Mouse (Mus musculus): ENCODE data around the gene Strip1.
"Not testable (repeated sequence)": the region's sequence is repeated elsewhere in the genome, so short reads cannot be mapped to it uniquely, and the experiment has no call there.

Gene Strip1

DNA sequence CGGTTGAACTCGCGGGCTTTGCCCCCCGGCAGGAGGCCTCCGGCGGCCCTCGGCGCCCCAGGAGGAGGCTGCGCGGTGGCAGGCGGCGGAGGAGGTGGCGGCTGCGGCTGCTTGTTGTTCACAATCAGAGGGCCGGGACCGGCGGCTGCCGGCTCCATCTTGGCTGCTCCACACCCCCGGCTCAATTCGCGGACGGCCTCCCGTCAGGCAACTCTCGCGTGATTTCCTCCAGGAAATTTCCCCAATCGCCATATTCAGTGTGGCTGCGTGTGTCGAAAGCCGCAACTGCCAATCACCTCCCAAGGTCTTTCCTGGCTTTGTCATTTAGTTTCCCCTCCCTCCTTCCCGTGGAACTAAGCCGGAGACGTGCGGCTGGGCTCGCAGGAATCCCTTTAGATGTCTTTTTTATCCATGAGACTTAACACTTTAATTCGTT, at the start of gene Strip1:
TSS of gene Strip1 (minus strand) at position 172 of the 436 bp plus-strand sequence.
- DNase-seq (ENCODE audit: low spot score in 2 of 2), result peak; percentile 88 to 93

DNA sequence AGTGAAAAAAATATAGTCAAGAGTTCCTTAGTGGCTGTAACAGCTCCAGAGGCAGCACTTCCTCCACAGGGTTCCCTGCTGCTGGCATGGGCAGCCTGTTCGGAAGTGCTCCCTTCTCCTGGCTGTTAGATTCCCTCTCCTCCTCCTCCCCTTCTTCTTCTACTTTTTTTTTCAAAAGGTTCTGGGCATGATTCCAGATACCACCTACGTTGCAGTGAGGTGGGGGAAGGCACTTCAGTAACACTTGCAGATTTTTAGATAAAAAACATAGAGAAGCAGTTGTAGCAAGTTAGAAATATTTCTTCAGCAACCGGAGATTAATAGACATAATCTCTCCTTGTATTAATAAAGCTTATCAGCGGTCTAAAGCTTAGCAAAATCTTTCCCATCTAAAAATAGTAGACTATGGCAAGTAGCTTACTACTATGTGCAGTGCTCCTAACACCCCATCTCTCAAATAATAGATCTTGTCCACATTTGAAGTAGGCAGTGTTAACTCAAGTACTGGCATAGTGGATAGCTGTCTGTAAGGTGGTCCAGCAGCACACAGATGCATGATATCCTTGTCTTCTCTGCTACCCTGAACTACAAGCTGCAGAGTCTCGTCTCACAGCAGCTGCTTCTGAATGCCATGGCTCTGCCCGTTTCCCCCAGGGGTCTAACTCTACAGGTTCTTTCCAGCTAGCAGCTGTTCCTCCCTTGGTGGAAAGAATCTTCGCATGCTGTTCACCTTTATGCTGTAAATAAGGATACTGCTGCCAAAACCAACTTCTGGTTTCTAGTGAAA, 49.5 kb upstream of the Strip1 start:
- DNase-seq (ENCODE audit: low spot score in 2 of 2), result no peak

DNA sequence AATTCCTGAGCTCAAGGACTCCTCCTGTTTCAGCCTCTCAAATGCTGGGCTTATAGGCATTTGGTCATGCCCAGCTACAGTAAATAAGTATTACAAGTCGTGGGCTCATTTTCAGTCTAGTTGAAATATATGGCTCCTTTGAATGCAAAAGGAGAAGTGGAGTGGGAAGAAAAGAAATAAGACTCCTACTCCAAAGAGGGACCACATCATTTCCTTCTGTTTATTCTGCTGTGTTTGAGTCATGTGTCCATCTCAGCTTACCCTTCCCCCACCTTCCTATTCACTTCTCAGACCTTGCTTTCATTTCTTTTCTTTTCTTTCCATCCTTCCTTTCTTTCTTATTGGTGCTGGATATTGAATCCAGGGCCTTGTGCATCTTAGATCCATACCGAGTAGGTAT, 40.0 kb upstream of the Strip1 start:
- no peak for DNase-seq (ENCODE audit: low spot score in 2 of 2)

DNA sequence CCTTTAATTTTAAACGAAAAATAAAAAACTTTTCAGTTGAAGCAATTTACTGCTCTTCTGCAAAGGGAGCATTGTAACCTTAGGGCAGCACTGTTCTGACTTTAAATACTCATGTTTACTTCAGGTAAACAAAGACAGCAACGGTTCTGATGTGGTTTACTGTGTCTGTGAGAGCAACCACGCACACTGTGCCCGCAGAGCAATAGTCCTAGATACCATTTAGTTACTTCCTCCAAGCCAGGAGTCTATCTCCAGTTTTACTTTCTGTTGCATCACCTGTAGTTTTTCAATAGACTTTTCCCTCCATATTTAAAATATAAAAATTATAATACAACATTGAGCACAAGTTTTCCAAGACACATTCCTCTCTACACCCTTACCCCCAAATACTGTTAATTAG, 39.0 kb upstream of the Strip1 start:
- no peak for DNase-seq (ENCODE audit: low spot score in 2 of 2)

DNA sequence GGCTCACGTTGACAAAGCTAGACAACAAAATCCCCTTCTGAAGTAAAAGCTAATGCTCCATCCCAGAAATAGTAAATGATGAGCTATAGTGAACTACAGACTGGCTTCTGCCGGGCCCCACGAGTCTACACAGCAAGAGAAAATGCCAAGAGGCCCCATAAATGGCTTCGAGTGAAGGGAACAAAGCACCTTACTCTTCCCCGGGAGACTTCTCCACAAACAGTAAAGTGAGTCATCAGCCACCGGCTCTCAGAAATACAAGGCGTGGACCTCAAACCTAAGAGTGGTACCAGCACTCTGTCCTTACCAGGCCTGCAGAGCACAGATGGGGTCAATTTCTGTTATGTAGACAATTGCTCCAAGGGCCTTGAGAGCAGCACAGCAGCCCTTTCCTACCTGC, 37.3 kb upstream of the Strip1 start:
- no peak for DNase-seq (ENCODE audit: low spot score in 2 of 2)

DNA sequence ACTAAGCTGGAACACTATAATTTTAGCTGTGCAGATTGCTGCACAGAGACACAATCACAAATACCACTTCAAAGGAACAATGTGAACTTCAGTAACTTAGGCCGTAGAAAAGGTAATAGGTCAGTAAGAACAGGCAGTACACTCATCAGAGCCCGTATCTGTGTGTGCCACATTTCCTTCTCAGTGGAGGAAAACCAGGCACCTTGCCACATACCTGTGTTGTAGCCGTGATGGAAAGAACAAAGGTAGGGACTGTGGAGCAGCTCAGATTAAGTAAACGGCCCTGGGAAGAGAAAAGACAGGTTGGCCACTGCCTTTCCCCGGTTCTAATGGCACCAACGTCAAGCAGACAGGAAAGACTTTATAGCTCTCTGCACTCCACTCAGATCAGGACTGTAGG, 35.9 kb upstream of the Strip1 start:
- no peak for DNase-seq (ENCODE audit: low spot score in 2 of 2)

DNA sequence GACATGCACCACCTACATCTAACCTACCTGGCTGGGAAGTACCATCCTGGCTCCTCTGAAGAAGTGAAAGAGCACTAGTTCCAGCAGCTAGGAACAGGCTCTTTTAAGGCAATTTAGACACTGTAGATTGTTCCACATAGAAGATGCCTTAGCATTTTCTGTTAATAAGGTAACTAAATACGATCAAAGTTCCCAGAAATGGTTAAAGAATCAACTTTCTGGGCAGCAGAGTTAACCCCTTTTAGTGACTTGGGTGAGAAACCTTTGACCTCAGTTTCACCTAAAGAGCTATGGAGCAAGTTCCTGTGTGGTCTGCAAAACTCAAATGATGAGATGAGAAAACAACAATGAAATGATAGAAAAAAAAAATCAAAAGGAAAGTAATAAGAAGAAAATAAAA, 33.1 kb upstream of the Strip1 start:
- DNase-seq (ENCODE audit: low spot score in 2 of 2), result no peak

DNA sequence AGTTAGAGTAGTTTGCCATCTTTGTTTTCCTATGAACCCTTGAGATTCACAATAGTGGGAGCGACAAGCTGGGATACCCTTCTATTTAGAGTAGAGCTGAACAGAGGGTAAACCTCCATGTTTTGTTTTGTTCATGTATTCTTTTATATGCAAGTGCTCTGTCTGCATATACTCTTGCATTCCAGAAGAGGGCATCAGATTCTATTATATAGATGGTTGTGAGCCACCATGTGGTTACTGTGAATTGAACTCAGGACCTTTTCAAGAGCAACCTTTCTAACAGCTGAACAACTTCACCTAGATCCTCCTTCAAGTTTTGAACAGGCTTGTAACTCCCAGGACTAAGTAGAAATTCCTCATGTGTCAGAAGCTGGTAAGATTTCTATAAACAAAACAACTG, 27.5 kb upstream of the Strip1 start:
- DNase-seq (ENCODE audit: low spot score in 2 of 2), result no peak

DNA sequence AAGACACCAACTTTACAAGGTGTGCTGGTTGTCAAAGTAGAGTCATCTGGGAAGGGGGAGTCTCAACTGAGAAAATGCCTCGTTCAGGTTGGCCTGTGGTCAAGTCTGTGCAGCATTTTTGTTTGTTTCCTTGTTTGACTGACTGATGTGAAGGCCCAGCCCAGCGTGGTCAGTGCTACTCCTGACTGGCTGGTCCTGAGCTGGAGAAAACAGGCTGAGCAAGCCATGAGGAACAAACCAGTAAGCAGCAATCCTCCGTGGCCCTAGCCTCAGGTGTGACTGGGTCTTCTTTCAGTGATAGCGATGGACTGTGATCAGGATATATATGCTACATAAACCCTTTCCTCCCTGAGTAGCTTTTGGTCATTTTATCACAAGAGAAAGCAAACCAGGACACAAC, 25.4 kb upstream of the Strip1 start:
- no peak for DNase-seq (ENCODE audit: low spot score in 2 of 2)

DNA sequence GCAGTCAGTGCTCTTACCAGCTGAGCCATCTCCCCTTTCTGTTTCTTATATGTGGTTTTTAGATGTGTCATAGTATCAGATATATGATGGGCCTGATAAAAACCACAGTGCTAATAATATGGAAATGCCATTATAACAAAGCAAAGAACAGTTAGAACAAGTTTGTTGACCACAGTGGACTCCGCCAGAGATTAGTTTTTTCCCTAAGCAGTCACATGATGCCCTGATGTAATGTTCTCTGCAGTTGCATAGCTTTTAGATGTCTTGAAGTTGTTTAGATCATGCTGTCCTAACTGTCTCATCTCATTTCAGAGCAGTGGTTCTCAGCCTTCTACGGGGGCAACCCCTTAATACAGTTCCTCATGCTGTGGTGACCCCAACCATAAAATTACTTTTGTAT, 24.7 kb upstream of the Strip1 start:
- no peak for DNase-seq (ENCODE audit: low spot score in 2 of 2)

DNA sequence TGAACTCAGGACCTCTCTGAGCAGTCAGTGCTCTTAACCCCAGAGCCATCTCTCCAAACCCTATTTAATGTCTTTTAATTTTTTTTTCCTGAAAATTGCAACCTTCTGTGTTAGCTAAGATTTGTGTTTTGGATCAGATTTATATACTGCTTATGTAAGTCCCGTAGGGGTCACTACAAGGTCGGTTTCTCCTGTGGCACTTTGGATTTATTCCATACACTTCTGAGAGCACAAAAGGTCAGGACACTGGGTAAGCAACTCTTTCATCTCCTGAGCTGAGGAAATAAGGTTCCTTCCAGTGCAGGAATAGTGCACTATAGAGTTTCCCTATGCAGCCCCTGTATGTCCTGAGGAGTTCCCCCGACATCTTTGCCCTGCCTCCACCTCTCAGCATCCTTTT, 24.0 kb upstream of the Strip1 start:
- DNase-seq (ENCODE audit: low spot score in 2 of 2), result no peak

DNA sequence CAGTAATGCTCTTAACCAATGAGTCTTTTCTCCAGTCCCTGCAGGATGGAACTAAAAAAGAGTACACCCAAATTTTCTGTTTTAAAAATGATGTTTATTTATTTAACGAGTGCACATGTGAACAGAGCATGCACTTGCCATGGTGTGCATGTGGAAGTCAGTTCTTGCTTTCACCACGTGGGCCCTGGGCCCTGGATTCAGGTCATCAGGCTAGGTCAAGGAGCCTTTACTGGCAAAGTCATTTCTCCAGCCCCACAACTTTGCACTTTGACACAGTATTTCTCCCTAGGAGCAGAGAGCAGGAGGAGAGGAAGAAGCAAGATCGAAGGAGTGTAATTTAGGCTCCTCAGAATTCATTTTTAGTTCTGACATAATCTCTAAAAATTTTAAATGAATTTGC, 23.4 kb upstream of the Strip1 start:
- DNase-seq (ENCODE audit: low spot score in 2 of 2), result no peak

DNA sequence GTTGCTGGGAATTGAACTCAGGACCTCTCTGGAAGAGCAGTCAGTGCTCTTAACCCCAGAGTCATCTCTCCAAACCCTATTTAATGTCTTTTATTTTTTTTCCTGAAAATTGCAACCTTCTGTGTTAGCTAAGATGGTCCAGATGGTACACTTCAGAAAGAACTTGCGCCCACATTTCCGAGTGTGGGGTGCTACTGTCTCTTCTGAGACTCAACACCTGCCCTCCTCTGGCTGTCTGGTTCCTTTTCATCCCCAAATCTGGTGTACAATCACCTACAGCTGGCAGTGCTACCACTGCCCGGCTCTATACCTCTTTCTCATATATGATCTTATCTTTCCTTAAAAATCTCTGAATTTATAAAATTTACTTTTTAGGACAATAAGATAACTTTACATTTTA, 21.5 kb upstream of the Strip1 start:
- DNase-seq (ENCODE audit: low spot score in 2 of 2), result no peak

DNA sequence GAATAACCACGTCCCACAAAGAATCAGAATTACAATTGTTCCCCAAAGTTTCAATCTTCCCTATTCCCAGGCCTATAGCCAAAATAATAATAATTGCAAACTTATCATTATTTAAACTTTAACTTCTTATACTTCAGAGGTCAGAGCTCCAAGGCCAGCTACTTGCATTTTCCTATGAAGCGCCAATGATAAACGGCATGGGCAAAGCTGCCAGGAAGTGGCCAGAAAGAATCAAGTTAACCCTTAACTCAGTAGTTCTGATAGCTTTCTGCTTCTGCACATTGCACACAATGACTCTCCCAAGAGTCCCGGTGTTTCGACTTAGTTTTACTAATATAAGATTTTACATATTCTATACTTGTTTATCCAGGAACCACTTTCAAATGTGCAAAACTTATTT, 18.8 kb upstream of the Strip1 start:
- not testable (repeated sequence) for DNase-seq (ENCODE audit: low spot score in 2 of 2)

DNA sequence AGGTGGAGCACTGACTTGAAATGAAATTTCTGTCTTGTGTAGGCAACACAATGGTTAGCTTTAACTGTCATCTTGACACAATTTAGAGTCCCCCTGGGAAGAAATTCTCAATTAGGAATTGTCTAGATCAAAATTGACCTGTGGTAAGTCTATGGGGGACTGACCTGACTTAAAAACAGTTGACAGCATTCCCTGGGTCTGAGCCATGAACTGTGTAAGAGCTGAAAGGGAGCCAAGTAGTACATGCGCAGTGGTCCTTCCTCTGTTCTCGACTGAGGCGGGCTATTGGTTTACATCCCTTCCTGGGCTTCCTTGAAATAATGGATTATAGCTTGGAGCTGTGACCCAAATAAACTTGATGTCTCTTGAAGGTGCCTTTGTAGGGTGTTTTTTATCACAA, 15.5 kb upstream of the Strip1 start:
- DNase-seq (ENCODE audit: low spot score in 2 of 2), result no peak

DNA sequence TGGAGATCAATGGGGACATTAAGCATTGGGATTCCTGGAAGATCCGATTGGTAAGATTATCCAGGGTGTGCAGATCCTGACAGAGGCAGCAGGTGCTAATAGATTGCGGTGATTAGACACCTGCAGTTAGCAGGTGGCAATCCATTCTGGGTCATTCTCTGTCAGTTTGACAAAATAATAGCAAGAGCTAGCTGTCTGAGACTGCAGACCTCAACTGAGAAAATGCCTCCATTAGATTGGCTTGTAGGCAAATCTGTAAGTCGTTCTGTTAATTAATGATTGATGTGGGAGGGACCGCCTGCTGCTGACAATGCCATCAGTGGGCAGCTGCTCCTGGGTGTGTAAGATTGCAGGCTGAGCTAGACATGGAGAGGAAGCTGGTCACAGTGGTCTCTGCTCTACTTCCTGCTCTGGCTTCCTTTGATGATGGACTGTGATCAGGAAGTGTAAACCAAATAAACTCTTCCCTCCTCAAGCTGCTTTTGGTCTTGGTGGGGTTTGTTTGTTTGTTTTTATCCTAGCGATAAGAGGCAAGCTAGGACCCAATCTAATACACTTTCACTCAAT, 6.2 kb upstream of the Strip1 start:
- DNase-seq (ENCODE audit: low spot score in 2 of 2), result no peak

DNA sequence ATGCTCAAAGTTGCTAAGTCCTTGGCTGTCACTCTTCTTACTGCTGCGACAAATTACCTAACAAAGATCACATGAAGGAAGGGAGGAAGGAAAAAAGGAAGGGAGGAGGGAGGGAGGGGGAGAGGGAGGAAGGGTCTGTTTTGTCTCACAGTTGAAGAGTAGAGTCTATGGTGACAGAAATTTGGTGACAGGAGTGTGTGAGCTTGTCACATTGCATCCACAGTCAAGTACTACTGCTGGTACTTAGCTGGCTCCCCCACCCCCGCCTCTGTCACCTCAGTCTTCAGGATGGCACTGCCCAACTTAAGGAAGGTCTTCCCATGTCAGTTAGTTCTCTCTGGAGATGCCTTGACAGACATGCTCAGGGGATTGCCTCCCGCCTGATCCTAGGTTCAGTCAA, 4.7 kb upstream of the Strip1 start:
- DNase-seq (ENCODE audit: low spot score in 2 of 2), result no peak

DNA sequence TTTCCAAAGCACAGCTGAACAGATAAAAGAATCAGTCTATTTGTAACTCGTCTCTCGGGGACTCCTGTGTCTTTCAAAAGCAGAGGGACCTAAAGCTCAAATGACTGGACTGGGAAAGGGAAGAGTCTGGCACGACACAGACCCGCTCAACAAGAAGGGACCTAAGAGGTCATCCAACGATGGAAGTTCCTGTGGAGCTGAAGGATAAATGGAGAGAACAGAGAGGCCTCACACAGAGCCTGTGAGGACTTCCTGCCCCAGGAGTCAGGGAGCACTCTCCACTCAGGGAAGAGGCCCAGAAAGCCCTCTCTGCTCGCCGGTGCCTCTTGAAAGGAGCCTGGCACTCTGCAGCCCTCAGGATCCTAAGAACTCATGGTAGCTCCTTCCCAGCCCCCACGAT, 4.3 kb upstream of the Strip1 start:
- no peak for DNase-seq (ENCODE audit: low spot score in 2 of 2)

DNA sequence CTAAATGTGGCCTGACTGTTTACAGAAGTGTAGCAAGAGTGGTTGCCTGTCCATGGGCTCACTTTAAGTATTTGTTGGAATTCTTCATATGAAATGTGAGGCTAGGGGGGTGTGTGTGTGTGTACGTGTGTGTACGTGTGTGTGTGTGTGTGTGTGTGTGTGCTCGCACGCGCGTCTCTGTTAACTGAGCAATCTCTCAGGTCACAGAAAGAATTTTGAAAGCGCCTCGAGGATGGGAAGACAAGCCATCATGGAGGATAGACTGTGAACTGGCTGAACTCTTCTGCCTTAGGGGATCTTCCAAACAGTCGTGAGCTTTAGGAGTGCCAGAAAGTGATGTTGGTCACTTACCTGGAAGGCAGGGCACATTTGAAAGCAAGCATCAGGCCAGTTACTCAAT, 2.4 kb upstream of the Strip1 start:
- DNase-seq (ENCODE audit: low spot score in 2 of 2), result no peak

DNA sequence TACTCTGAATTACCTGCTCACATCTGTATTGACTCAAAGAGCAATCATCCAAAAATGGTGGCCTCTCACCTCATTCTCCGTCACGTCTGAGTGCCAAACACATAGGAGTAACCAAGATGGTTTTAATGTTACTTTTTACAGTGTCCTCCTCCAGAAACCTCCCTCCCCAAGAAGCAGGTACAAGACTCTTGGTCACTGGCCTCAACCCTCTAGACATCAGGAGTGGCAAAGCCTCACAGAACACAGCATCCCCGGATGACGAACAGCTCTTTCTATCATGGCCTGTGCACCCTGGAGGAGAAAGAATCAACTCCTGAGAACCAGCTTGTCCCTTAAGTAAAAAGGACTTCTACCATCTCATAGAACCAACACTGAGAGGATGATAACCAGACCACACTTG, 1.3 kb upstream of the Strip1 start:
- no peak for DNase-seq (ENCODE audit: low spot score in 2 of 2)

DNA sequence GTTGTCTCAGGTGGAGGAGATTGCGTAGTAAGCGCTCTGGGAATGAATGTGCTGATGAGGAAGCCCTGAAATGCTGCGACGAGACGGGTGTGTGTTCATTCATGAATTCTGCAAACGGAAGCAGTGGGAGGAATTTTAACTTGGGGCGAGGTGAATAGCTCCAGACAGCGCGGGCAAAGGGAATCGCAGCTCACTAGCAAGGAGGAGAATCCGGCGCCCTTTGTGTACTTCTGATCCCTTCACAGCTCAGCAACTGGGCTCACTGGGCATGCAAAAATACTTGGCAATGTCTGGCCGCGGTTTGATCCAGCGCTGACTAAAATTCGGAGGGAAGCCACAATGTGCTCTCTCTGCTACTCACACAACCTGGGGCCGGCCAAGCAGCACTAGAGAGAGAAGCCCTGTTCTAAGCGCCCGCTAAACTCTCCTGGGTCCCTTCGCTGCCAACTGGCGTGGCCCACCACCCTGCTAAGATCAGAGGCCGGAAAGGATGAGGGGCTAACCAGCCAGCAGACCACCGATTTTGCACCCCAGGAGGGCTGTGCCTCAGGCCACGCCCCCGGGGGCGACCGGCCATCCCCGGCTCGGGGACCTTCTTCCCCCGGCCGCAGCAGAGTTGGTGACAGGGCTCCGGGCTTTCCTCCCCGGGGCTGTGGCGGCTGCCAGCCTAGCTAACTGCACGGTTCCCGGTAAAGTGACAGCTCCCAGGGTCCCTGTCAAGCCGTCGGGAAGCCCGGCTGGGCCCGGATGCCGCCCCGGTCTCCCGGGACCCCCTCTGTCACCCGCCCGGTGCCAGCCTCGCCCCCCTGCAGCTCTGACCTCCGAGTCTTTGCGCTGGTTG, 592 bp downstream of the Strip1 start, which contains the start of gene Gm10961:
TSS of gene Gm10961 (plus strand) at position 641 of the 841 bp plus-strand sequence.
- DNase-seq (ENCODE audit: low spot score in 2 of 2), result peak; percentile 11 to 12

DNA sequence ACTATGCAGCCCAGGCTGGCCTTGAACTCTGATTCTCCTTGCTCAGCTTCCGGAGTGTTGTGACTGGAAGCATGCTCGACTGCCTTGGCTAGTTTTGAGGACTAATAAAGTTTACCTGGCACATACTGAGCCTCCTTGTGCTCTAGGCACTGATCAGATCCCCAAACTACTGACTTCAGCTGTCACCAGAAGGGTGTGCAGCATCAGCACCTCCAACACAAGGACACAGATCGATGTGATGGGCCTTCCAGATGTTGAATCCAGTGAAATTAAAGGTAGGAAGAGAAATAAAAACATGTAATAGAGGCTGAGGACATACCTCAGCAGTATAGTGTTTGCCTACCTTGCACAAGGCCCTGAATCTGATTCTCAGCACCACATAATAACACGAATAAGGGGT, 2.1 kb downstream of the Strip1 start:
- no peak for DNase-seq (ENCODE audit: low spot score in 2 of 2)

DNA sequence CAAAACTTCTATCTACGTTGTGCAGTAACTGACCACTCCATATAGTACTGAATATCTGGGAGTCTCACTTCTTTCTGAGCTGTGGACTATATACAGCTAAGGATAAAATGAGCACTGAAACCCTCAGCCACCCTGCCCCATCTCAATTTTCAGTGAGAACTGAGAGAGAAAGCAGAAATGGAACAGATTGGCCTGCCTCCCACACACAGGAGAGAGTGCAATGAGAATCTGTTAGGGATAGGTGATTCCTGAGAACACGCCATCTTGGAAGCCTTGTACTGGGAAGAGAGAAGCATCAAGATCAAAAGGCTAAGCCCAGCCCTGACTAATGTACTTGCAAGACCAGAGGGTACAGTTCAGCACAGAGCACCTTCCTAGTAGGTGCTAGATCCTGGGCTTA, 2.9 kb downstream of the Strip1 start:
- no peak for DNase-seq (ENCODE audit: low spot score in 2 of 2)

Measured in spleen, postnatal 36 days (tissue).